Mouse (Mus musculus): ENCODE results near the gene Cds1. TPM values are rescaled to one million over a fixed set of nuclear protein-coding genes. Genes with fewer than 3 reads are reported as not detected.
A peak's percentile ranks its signal among the peaks of the same experiment; 100 is the strongest.

Cds1 gene
- polyA plus RNA-seq, 1 experiment from 2014 or later, result 0.75 TPM

GRCm38 (mm10) chr5:101811296-101812169 lies 46.6 kb downstream of the Cds1 start:
- no peaks in the 10 kb centered on the region for H3K27me3 ChIP-seq (replicated peaks)
- H3K9me3 ChIP-seq (replicated peaks), result no peaks in the 10 kb centered on the region
- no peaks in the 10 kb centered on the region for H3K36me3 ChIP-seq
- peaks cover 10% of the 10 kb centered on the region for H3K4me1 ChIP-seq (replicated peaks)
- ATAC-seq (ENCODE audit: insufficient number of reproducible peaks, low FRiP score), result no peak
- H3K4me3 ChIP-seq, result no peak overlapping the region
- no peak overlapping the region for H3K9ac ChIP-seq
- no peak overlapping the region for H3K27ac ChIP-seq (ENCODE audit: poor library complexity, severe bottlenecking)
- H3K4me2 ChIP-seq, result no peak overlapping the region
- WGBS, result 79% methylated on average over 6 of the region's 6 CpGs

- H3K27me3 ChIP-seq (replicated peaks), result peaks cover 8% of the 10 kb centered on the region
- H3K27ac ChIP-seq (ENCODE audit: poor library complexity, severe bottlenecking), result peak overlapping the region; percentile 30; the same call in 1 of the 2 replicates
- no peaks in the 10 kb centered on the region for H3K36me3 ChIP-seq
- no peak overlapping the region for H3K4me3 ChIP-seq
- peak; percentile 27; the same call in 1 of the 2 replicates for ATAC-seq (ENCODE audit: insufficient number of reproducible peaks, low FRiP score)
- WGBS, result 57% methylated on average over 7 of the region's 7 CpGs
- H3K9ac ChIP-seq, result no peak overlapping the region
- H3K4me1 ChIP-seq (replicated peaks), result peaks cover 24% of the 10 kb centered on the region
- H3K4me2 ChIP-seq, result no peak overlapping the region
- H3K9me3 ChIP-seq (replicated peaks), result no peaks in the 10 kb centered on the region
Observed at GRCm38 (mm10) chr5:101816822-101817221, 51.9 kb downstream of the Cds1 start.

DNA sequence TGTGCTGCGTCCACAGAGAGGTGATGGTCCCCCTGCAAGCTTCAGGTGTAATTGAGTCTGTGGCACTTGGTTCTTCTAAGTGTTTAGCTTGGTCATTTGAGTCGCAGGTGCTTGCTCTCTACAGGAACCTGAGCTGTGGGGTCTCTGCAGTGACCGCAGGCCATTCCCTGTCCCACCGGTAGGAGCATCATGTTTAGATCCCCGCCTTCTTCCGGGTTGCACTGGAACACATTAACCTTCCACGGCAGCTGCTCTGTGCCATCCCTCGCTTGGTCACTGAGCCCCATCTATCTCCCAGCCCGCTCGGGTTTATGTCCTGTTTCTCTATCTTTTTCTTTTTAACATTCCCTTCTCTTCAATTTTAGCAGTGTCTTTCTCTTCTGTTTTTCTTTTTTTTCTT lies 54.3 kb downstream of the Cds1 start:
- H3K36me3 ChIP-seq, result no peaks in the 10 kb centered on the region
- 66% methylated on average over 10 of the region's 10 CpGs for WGBS
- H3K27me3 ChIP-seq (replicated peaks), result peaks cover 12% of the 10 kb centered on the region
- H3K27ac ChIP-seq (ENCODE audit: poor library complexity, severe bottlenecking), result no peak overlapping the region
- H3K4me2 ChIP-seq, result no peak overlapping the region
- no peak overlapping the region for H3K9ac ChIP-seq
- H3K9me3 ChIP-seq (replicated peaks), result no peaks in the 10 kb centered on the region
- no peak overlapping the region for H3K4me3 ChIP-seq
- ATAC-seq (ENCODE audit: insufficient number of reproducible peaks, low FRiP score), result no peak
- H3K4me1 ChIP-seq (replicated peaks), result peaks cover 24% of the 10 kb centered on the region

GRCm38 (mm10) chr5:101819844-101820243 lies 54.9 kb downstream of the Cds1 start:
- peaks cover 24% of the 10 kb centered on the region for H3K4me1 ChIP-seq (replicated peaks)
- no peak overlapping the region for H3K27ac ChIP-seq (ENCODE audit: poor library complexity, severe bottlenecking)
- H3K9me3 ChIP-seq (replicated peaks), result no peaks in the 10 kb centered on the region
- peaks cover 12% of the 10 kb centered on the region for H3K27me3 ChIP-seq (replicated peaks)
- no peak overlapping the region for H3K9ac ChIP-seq
- no peak overlapping the region for H3K4me3 ChIP-seq
- ATAC-seq (ENCODE audit: insufficient number of reproducible peaks, low FRiP score), result no peak
- H3K4me2 ChIP-seq, result no peak overlapping the region
- H3K36me3 ChIP-seq, result no peaks in the 10 kb centered on the region
- WGBS, result 24% methylated on average over 7 of the region's 7 CpGs

DNA sequence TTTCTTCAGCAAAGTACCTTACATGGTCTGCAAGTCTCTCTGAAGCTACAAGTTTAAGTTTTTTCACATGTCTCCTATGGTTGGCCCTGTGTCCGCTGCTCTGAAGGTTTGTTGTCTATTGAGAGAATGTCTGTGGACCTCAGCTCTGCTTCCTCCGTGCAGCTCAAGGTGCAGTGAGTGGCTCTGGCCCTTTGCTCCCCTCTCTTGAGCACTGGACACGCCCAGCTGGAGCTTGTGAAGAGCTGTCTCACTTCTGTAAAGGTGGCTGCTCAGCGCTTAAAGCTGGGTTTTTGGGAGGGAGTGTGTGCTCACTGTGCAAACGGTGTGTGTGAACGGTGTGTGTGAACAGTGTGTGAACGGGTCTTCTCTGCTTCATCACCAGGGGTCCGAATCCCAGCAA lies 56.1 kb downstream of the Cds1 start:
- Histone ChIP-seq H3K27ac (ENCODE audit: poor library complexity, severe bottlenecking) (no peak overlapping the region), H3K27me3 (replicated peaks) (peaks cover 12% of the 10 kb centered on the region), H3K4me1 (replicated peaks) (peaks cover 30% of the 10 kb centered on the region), H3K36me3 (no peaks in the 10 kb centered on the region), H3K4me3 (no peak overlapping the region), H3K9ac (no peak overlapping the region), H3K4me2 (no peak overlapping the region), H3K9me3 (replicated peaks) (no peaks in the 10 kb centered on the region)
- ATAC-seq (ENCODE audit: insufficient number of reproducible peaks, low FRiP score), result no peak
- 68% methylated on average over 8 of the region's 8 CpGs for WGBS

- Histone ChIP-seq H3K4me3 (no peak overlapping the region), H3K4me1 (replicated peaks) (peaks cover 28% of the 10 kb centered on the region), H3K27me3 (replicated peaks) (peaks cover 12% of the 10 kb centered on the region), H3K4me2 (no peak overlapping the region), H3K36me3 (no peaks in the 10 kb centered on the region), H3K27ac (ENCODE audit: poor library complexity, severe bottlenecking) (no peak overlapping the region), H3K9ac (no peak overlapping the region), H3K9me3 (replicated peaks) (no peaks in the 10 kb centered on the region)
- 70% methylated on average over 17 of the region's 17 CpGs for WGBS
- ATAC-seq (ENCODE audit: insufficient number of reproducible peaks, low FRiP score), result no peak
Observed at GRCm38 (mm10) chr5:101821491-101822310, 56.8 kb downstream of the Cds1 start.

DNA sequence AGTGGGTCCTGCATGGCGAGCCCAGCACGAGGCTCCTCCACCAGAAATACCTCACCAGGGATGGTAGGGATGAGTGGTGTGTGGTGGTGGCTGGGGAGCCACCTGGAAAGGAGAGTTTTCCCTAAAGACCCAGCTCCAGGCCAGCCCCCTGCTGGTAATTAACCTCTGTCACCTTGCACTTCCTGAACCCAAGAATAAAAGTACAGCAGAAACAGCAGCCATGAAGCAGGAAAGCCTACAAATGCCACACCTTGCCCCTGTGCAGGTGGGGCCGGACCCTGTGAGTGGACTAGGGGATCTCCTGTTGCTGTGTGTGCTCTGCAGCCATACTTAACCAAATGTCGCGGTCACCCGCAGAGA lies 57.4 kb downstream of the Cds1 start:
- H3K4me3 ChIP-seq, result no peak overlapping the region
- H3K27ac ChIP-seq (ENCODE audit: poor library complexity, severe bottlenecking), result no peak overlapping the region
- no peak overlapping the region for H3K4me2 ChIP-seq
- H3K9ac ChIP-seq, result no peak overlapping the region
- no peaks in the 10 kb centered on the region for H3K9me3 ChIP-seq (replicated peaks)
- no peaks in the 10 kb centered on the region for H3K36me3 ChIP-seq
- no peak for ATAC-seq (ENCODE audit: insufficient number of reproducible peaks, low FRiP score)
- peaks cover 12% of the 10 kb centered on the region for H3K27me3 ChIP-seq (replicated peaks)
- 46% methylated on average over 6 of the region's 6 CpGs for WGBS
- H3K4me1 ChIP-seq (replicated peaks), result peaks cover 27% of the 10 kb centered on the region

DNA sequence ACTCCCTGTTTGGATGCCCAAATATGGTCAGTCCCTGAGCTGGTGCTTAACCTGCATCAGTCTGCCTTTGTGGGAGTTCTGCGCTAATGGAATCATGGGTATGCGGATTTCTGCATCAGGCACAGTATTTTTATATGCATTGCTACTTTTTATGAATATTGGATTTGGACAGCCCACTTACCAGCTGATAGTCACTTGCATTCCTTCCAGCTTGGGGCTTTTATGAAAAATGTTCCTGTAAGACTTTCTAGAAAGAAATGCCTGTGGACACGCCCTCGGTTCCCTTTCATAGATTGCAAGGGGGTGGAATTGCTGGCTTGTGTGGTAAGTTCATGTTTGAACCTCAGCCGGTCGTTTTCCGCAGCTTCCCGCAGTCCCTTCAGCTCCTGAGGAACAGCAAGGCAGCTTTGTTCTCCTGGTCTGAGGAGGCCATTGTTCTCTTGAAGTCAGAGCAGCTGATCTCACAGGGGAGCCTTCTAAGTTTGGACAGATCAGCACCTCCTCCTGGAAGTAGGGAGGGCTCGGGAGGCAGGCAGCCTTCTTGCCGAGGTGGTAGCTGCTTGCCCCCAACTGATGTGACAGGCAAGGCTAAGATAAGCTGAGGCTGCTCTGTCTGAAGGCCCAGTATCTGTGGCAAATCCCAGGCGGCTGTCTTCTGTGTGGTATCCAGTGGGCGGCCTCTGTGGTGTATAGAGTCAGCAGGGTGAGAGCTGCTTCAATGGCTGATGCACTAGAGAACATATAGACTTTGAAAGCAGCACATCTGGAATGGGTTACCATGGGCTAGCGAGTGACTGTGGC lies 60.4 kb downstream of the Cds1 start:
- Histone ChIP-seq H3K4me2 (0 out of 2 replicates have a peak overlapping the region, but pooled peaks have one; percentile 1), H3K27me3 (replicated peaks) (peaks cover 8% of the 10 kb centered on the region)
- ATAC-seq (ENCODE audit: insufficient number of reproducible peaks, low FRiP score), result 0 out of 2 replicates have a peak, but pooled peaks have one; percentile 26

GRCm38 (mm10) chr5:101826531-101826970 lies 61.6 kb downstream of the Cds1 start:
- Histone ChIP-seq H3K27me3 (replicated peaks) (peaks cover 3% of the 10 kb centered on the region; the same call in 1 of the 2 replicates), H3K4me1 (replicated peaks) (peaks cover 21% of the 10 kb centered on the region), H3K27ac (ENCODE audit: poor library complexity, severe bottlenecking) (no peak overlapping the region), H3K9me3 (replicated peaks) (no peaks in the 10 kb centered on the region), H3K4me2 (peak overlapping the region; percentile 61), H3K4me3 (peak overlapping the region; percentile 25), H3K9ac (0 out of 2 replicates have a peak overlapping the region, but pooled peaks have one; percentile 19), H3K36me3 (no peaks in the 10 kb centered on the region)
- ATAC-seq (ENCODE audit: insufficient number of reproducible peaks, low FRiP score), result peak; percentile 80
- WGBS, result 4% methylated on average over 15 of the region's 15 CpGs

More for the DNA sequence above, 60.4 kb downstream of the Cds1 start:
- 24% methylated on average over 13 of the region's 13 CpGs for WGBS
- peaks cover 21% of the 10 kb centered on the region for H3K4me1 ChIP-seq (replicated peaks)
- H3K9ac ChIP-seq, result no peak overlapping the region
- no peaks in the 10 kb centered on the region for H3K36me3 ChIP-seq
- no peak overlapping the region for H3K4me3 ChIP-seq
- H3K9me3 ChIP-seq (replicated peaks), result no peaks in the 10 kb centered on the region
- 0 out of 2 replicates have a peak overlapping the region, but pooled peaks have one; percentile 0 for H3K27ac ChIP-seq (ENCODE audit: poor library complexity, severe bottlenecking)

- no peak overlapping the region for H3K9ac ChIP-seq
- WGBS, result 31% methylated on average over 12 of the region's 12 CpGs
- H3K27me3 ChIP-seq (replicated peaks), result 0 out of 2 replicates have a peak, but pooled peaks cover 3% of the 10 kb centered on the region
Observed at GRCm38 (mm10) chr5:101827477-101827876, 62.5 kb downstream of the Cds1 start.

More at GRCm38 (mm10) chr5:101827477-101827876, 62.5 kb downstream of the Cds1 start:
- no peak overlapping the region for H3K4me3 ChIP-seq
- ATAC-seq (ENCODE audit: insufficient number of reproducible peaks, low FRiP score), result no peak
- peaks cover 21% of the 10 kb centered on the region for H3K4me1 ChIP-seq (replicated peaks)
- H3K4me2 ChIP-seq, result no peak overlapping the region
- peaks cover 5% of the 10 kb centered on the region; the same call in 1 of the 2 replicates for H3K36me3 ChIP-seq
- H3K27ac ChIP-seq (ENCODE audit: poor library complexity, severe bottlenecking), result no peak overlapping the region
- H3K9me3 ChIP-seq (replicated peaks), result no peaks in the 10 kb centered on the region
